Mouse (Mus musculus): ENCODE measurements around the gene Fbxo22.
A peak's percentile ranks its signal among the peaks of the same experiment; 100 is the strongest.
"Not testable (repeated sequence)": the region's sequence is repeated elsewhere in the genome, so short reads cannot be mapped to it uniquely, and the experiment has no call there.

The Fbxo22 gene

DNA sequence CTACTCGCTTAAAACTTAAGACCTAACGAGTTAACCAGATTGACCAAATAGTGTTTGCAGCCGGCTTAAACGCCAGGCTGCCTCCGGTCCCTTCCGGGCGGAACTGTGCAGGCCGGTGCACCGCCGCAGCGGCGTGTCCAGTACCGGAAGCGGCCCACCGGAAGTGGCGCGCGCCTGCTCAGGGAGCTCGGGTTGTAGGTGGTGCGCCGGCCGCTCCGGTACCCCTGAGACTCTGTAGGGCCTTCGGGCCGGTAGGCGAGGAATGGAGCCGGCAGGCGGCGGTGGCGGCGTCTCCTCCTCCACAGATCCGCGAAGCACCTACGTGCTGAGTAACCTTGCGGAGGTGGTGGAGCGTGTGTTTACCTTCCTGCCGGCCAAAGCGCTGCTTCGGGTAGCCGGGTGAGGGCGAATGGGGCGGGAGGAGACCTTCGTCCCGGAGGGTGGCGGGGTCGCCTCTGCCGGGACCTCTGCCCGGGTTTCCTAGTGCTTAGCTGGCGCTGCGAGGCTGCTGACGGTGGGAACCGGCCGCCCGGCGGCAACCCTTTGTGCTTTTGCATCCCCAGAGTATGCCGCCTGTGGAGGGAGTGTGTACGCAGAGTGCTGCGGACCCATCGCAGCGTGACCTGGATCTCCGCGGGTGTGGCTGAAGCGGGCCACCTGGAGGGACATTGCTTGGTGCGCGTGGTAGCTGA is at the start of gene Fbxo22:
Fbxo22 (plus strand) TSS at position 136 of the 692 bp plus-strand sequence.
- DNase-seq (ENCODE audit: low spot score), result peak; percentile 95

DNA sequence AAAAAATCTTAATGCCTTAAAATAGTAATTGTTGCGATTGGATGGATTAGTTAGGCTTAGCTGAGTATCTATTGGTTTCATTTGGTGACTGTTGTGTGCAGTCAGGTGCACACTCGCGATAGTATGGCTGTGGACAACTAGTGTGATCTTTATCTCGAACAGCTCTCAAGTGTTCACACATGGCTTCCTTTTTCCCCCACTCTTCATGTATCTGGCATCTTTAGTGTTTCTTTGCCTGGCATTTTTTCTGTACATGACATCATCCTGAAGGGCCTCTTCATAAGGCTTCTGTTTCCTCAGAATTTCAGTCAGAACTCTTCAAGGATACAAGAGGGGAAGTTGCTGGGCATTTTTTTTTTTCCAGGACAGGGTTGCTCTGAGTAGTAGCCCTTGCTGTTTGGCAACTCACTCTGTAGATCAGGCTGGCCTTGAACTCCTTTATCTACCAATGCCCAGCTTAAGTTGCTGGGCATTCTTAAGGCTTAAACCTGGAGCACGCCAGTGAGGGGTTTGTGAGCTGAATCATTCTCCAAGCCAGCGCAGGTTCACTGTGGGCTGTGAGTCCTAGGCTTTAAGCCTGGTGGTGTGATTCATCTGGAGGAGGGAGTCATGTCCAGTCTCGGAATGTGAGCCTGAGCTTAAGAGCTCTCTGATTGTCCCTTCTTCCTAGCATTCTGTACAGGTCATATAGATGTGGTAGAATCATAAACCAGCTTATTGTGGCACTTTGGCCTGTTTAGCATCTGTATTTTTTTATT is 37.9 kb upstream of the Fbxo22 start:
- DNase-seq (ENCODE audit: low spot score), result no peak

DNA sequence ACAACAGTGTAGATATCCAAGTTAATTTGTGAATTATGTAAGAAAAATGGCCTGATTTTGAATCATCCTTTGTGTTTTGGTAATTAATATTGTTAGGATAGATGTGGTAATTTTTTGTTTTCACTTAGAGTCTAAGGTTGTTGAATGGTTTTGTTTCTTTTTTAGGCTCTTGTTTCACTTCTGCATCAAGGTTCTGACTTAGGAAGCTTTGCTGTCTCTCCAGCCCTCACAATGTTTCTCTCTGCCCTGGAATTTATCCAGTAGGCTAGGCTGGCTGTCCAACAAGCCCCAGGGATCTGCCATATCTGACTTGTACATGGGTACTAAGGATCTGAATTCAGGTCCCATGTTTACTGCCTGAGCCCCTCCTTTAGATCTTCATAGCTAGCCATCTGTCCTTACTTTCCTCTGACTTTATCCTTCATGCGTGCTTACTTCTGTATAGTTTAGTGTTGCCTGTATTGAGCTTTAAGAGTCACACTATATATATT is 36.5 kb upstream of the Fbxo22 start:
- no peak for DNase-seq (ENCODE audit: low spot score)

DNA sequence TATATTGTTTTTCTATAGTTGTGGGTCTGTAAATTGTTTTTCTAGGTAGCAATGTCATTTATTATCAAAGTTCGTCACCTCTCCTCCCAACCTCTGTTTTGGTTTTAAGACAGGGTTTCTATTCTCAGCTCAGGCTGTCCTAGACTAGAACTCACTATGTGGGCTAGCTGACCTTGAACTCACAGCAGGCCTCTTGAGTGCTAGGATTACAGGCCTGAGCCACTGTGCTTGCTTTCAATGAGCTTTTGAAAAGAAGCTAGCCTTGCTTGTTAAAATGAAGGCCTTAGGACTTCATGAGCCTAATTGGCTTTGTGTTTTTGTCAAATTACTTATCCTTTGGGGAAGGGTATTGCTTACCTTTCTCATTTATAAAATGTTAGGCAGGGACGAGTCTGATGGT is 34.5 kb upstream of the Fbxo22 start:
- DNase-seq (ENCODE audit: low spot score), result no peak

- no peak for DNase-seq (ENCODE audit: low spot score)
These were observed 12.8 kb upstream of the Fbxo22 start for GRCm38 (mm10) chr9:55195876-55196275.

DNA sequence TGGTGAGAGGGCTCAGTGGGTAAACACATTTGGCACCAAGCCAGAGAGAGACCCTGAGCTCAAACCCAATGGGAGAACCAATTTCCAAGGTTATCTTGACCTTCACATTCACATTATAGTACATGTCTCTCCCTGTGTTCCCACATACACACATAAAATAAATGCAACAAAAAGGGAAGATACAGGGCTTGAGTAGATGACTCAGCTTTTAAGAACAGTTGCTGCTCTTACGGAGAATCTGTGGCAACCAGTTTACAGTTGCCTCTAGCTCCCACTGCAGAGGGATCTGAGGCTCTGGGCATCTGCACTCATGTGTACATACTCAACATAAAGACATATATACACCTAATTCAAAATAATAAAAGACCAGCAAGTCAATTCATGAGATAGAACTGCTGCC is 10.5 kb upstream of the Fbxo22 start:
- no peak for DNase-seq (ENCODE audit: low spot score)

DNA sequence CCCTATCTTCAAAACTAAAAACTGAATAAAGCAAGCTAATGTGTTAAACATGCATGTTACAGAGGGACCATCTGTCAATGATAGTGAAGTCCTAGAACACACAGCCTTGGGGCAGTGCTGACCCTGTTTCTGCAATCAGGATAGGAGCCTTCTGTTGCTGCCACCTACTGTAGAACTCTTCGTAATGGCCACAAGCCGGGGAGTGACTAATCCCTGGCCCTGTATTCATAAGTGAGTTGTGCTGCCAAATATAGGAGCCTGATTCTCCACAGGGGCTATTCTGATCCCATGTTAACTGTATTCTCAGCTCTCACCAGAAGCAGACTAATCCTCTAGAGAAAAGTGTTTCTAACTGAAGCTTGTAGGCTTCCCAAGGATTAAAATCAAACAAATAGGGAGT is 9.4 kb upstream of the Fbxo22 start:
- no peak for DNase-seq (ENCODE audit: low spot score)

DNA sequence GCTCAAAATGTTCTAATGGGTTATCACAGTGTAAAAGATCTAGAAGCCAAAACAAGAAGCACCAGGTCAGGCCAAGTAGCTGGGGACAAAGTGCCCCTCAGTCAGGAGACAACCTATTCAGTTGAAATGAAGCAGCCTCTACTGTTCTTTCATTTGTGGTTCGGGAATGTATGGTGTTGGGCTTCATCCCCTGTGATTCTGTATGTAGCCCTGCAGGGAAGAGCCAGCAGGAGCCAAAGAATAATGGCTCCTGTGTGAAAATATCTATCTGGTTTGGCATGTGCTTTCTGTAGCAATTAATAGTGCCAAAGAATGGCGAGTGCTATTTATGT is 301 bp upstream of the Fbxo22 start:
- no peak for DNase-seq (ENCODE audit: low spot score)

- no peak for DNase-seq (ENCODE audit: low spot score)
These were observed 2.9 kb downstream of the Fbxo22 start for GRCm38 (mm10) chr9:55211611-55212010.

GRCm38 (mm10) chr9:55213396-55213795 is 4.7 kb downstream of the Fbxo22 start:
- DNase-seq (ENCODE audit: low spot score), result no peak

DNA sequence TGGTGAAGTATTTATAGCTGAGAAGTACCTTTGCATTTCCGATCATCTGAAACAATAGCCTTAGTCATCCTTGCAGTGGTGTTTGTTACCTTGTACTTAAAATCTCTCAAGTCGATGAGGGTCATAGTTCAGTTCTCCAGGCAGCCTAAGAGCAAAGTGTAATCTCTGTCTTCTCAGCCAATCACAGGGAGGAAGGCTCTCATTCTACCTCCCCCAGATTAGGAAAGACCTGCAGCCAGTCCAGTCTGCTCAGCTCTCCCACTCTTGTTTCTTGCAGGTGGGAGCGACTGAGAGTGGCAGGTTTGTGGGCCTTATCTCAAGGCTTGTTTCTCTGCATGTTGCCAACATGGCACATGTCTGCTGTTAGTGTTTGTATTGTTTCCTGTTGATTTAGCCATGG is 6.3 kb downstream of the Fbxo22 start:
- no peak for DNase-seq (ENCODE audit: low spot score)

- no peak for DNase-seq (ENCODE audit: low spot score)
These were observed 6.9 kb downstream of the Fbxo22 start for GRCm38 (mm10) chr9:55215648-55216047.

GRCm38 (mm10) chr9:55216078-55216477 is 7.4 kb downstream of the Fbxo22 start:
- DNase-seq (ENCODE audit: low spot score), result no peak

DNA sequence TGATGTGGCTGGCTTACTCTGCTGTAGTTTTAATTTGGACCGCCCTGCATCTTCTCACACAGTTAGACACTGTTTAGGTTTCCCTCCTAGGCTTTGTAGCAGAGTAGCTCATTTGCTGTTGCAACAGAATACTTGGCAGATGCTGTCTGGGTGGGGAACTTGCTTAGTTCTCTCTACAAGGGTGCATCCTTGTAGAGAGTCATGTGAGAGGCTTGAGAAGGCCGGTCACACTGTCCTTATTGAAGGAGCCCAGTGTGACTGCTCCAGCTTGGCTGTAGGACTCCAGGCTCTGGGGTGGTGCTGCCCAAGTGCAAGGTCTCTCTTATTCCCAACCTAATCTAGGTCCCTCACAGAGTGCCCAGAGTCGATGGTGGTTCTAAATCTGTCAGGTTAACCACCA is 8.7 kb downstream of the Fbxo22 start:
- no peak for DNase-seq (ENCODE audit: low spot score)

DNA sequence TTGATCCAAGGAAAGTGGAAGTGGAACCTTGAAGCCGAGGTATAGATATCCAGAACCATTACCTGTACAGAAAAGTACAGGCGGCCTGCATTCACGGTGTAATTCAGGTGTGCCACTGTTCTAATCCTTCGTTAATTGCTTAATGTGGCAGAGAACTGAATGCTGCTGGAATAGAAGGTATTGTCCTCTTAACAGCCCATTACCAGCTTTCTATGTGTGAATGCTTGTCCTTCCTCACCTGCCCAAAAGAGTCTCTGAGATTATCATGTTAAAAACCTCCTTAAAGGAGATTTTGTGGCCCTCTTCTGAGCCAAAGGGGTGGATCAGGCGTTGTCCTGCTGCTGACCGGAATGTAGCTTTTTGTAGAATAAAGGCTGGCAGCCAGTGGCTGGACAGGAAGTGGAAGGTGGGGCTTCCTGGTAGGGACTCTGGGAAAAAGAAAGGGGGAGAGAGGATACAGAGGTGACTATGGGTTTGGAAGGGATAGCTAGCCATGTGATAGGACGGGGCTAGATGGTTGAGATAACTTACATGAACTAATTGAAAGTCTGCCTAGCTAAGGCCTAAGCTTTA is 16.5 kb downstream of the Fbxo22 start:
- DNase-seq (ENCODE audit: low spot score), result no peak

DNA sequence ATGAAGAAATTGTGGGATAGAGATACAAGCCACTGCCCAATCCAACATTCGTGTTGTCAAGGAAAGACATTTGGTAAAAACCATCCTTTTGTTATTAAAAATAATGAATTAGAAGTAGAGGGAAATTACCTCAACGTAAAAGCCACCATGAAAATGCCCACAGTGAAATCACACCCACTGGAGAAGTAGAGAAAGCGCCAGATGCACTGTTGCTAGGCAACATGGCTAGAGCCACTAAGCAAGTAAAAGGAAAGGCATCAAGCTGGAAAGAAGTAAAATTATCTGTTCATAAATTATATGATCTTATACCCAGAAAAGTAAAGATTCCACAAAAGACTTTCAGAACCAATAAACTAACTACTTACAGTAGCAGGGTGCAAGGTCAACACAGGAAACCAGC is 17.5 kb downstream of the Fbxo22 start:
- DNase-seq (ENCODE audit: low spot score), result no peak

GRCm38 (mm10) chr9:55228149-55228548 is 19.4 kb downstream of the Fbxo22 start:
- DNase-seq (ENCODE audit: low spot score), result no peak

- DNase-seq (ENCODE audit: low spot score), result no peak
These were observed 20.3 kb downstream of the Fbxo22 start for GRCm38 (mm10) chr9:55229010-55229409.

GRCm38 (mm10) chr9:55231544-55231943 is 22.8 kb downstream of the Fbxo22 start:
- peak; percentile 18 for DNase-seq (ENCODE audit: low spot score)

- DNase-seq (ENCODE audit: low spot score), result no peak
These were observed 23.4 kb downstream of the Fbxo22 start for GRCm38 (mm10) chr9:55232110-55232509.

DNA sequence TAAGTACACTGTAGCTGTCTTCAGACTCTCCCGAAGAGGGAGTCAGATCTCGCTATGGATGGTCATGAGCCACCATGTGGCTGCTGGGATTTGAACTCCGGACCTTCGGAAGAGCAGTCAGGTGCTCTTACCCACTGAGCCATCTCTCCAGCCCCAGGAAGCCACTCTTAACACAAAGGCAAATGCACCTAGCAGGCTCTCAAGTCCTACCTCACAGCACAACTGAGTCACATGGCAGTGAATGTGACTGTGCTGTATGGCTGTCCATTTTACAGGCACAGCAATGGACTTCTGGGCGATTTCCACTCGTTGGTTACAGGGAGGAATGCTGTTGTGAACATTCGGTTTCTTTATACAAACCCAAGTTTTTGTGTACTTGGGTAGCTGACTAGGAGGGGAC is 23.9 kb downstream of the Fbxo22 start:
- DNase-seq (ENCODE audit: low spot score), result no peak

DNA sequence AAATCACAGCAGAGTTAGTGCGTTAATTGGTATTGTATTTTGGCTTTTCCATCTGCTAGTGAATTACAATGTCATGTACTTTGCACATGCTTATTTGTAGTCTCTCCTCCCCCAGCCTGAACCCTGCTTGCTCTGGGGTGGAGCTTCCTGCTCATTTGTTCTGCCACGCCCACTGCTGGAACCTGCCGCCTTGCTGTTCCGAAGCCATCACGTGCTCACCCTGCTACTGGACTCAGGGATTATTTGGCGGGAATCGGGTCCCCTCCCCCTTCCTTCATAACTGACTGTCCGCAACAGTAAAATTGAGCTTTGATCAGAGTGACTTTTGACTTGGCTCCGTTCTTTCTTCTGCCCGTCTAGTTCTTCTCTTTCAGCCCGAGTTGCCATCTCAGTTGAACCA is 24.4 kb downstream of the Fbxo22 start:
- not testable (repeated sequence) for DNase-seq (ENCODE audit: low spot score)
